Mouse (Mus musculus): ENCODE data around the gene Cnnm4. TPM values are rescaled to one million over a fixed set of nuclear protein-coding genes. Genes with fewer than 3 reads are reported as not detected.

Cnnm4 gene
- total and polyA plus RNA-seq, 2 experiments: 2.3 to 2.7 TPM

DNA sequence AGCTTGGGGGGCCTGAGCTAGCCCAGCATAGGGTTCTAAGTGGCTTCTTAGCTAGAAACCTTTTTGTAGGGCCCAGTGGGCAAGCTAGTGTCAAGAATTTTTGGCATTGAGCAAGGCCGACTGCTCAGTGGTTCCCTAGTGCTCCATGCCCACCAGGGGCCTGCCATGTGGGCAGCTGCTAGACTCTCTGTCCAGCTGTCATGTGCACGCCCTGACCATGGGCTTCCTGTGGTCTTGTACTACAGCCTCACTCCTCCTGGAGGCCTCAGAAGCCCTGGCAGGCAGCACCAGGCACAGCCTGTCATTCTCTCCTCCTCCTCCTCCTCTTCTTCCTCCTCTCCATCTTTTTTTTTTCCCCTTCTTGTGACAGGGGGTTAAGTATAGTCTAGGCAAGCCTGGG lies 25.9 kb downstream of the Cnnm4 start:
- Histone ChIP-seq H3K36me3 (ENCODE audit: control insufficient read depth, insufficient read depth, low read length) (no peaks in the 10 kb centered on the region), H3K4me3 (ENCODE audit: insufficient read depth, low read depth, low read length) (no peak overlapping the region), H3K79me2 (ENCODE audit: control insufficient read depth, insufficient read depth, low read length) (no peaks in the 10 kb centered on the region), H3K27me3 (ENCODE audit: control insufficient read depth, insufficient read depth, low read length) (no peaks in the 10 kb centered on the region), H3K27ac (replicated peaks; ENCODE audit: insufficient read depth, low read depth, low read length) (no peak overlapping the region), H3K9ac (ENCODE audit: low read depth, low read length) (no peak overlapping the region), H3K4me1 (ENCODE audit: control insufficient read depth, insufficient read depth, low read length) (no peaks in the 10 kb centered on the region)
- DNase-seq (ENCODE audit: extremely low read depth, low read depth, low spot score): no peak
- TF ChIP-seq CTCF (IDR thresholded peaks at IDR 0.05; ENCODE audit: low read depth, low read length): no peak
- no peak for TF ChIP-seq POLR2A (IDR thresholded peaks at IDR 0.05; ENCODE audit: extremely low read depth, insufficient read depth, low read length)
- WGBS: 79% methylated on average over 2 of the region's 2 CpGs

- H3K9ac ChIP-seq (ENCODE audit: low read depth, low read length): no peak overlapping the region
- no peaks in the 10 kb centered on the region for H3K36me3 ChIP-seq (ENCODE audit: control insufficient read depth, insufficient read depth, low read length)
- no peak overlapping the region for H3K27ac ChIP-seq (replicated peaks; ENCODE audit: insufficient read depth, low read depth, low read length)
- H3K4me3 ChIP-seq (ENCODE audit: insufficient read depth, low read depth, low read length): no peak overlapping the region
- H3K79me2 ChIP-seq (ENCODE audit: control insufficient read depth, insufficient read depth, low read length): no peaks in the 10 kb centered on the region
- no peaks in the 10 kb centered on the region for H3K27me3 ChIP-seq (ENCODE audit: control insufficient read depth, insufficient read depth, low read length)
- no peak for TF ChIP-seq POLR2A (IDR thresholded peaks at IDR 0.05; ENCODE audit: extremely low read depth, insufficient read depth, low read length)
- peak; percentile 92 for TF ChIP-seq CTCF (IDR thresholded peaks at IDR 0.05; ENCODE audit: low read depth, low read length)
- peak; percentile 62 for DNase-seq (ENCODE audit: extremely low read depth, low read depth, low spot score)
- H3K4me1 ChIP-seq (ENCODE audit: control insufficient read depth, insufficient read depth, low read length): no peaks in the 10 kb centered on the region
- WGBS: 14% methylated on average over 3 of the region's 3 CpGs
Measured at GRCm38 (mm10) chr1:36501261-36501660, 29.8 kb downstream of the Cnnm4 start.

- no peak for DNase-seq (ENCODE audit: extremely low read depth, low read depth, low spot score)
- TF ChIP-seq CTCF (IDR thresholded peaks at IDR 0.05; ENCODE audit: low read depth, low read length) (no peak), POLR2A (IDR thresholded peaks at IDR 0.05; ENCODE audit: extremely low read depth, insufficient read depth, low read length) (no peak)
- Histone ChIP-seq H3K27ac (replicated peaks; ENCODE audit: insufficient read depth, low read depth, low read length) (no peak overlapping the region), H3K9ac (ENCODE audit: low read depth, low read length) (no peak overlapping the region), H3K4me1 (ENCODE audit: control insufficient read depth, insufficient read depth, low read length) (peaks cover 5% of the 10 kb centered on the region), H3K36me3 (ENCODE audit: control insufficient read depth, insufficient read depth, low read length) (no peaks in the 10 kb centered on the region), H3K79me2 (ENCODE audit: control insufficient read depth, insufficient read depth, low read length) (peaks cover 2% of the 10 kb centered on the region; the same call in 1 of the 2 replicates), H3K4me3 (ENCODE audit: insufficient read depth, low read depth, low read length) (no peak overlapping the region), H3K27me3 (ENCODE audit: control insufficient read depth, insufficient read depth, low read length) (no peaks in the 10 kb centered on the region)
- 80% methylated on average over 5 of the region's 5 CpGs for WGBS
Measured at GRCm38 (mm10) chr1:36508238-36508637, 36.8 kb downstream of the Cnnm4 start.

GRCm38 (mm10) chr1:36511289-36512021 lies 40.0 kb downstream of the Cnnm4 start, which contains the start of gene Cnnm3:
Cnnm3 (plus strand) TSS chr1:36511867.
- Histone ChIP-seq H3K79me2 (ENCODE audit: control insufficient read depth, insufficient read depth, low read length) (peaks cover 8% of the 10 kb centered on the region; the same call in 1 of the 2 replicates), H3K27ac (replicated peaks; ENCODE audit: insufficient read depth, low read depth, low read length) (peak within 1 kb of the TSS; percentile 81), H3K4me1 (ENCODE audit: control insufficient read depth, insufficient read depth, low read length) (peaks cover 8% of the 10 kb centered on the region), H3K36me3 (ENCODE audit: control insufficient read depth, insufficient read depth, low read length) (no peaks in the 10 kb centered on the region), H3K27me3 (ENCODE audit: control insufficient read depth, insufficient read depth, low read length) (no peaks in the 10 kb centered on the region), H3K4me3 (ENCODE audit: insufficient read depth, low read depth, low read length) (peak within 1 kb of the TSS; percentile 90), H3K9ac (ENCODE audit: low read depth, low read length) (peak within 1 kb of the TSS; percentile 92)
- peak; percentile 83 for DNase-seq (ENCODE audit: extremely low read depth, low read depth, low spot score)
- TF ChIP-seq POLR2A (IDR thresholded peaks at IDR 0.05; ENCODE audit: extremely low read depth, insufficient read depth, low read length): peak; percentile 91
- peak; percentile 61 for TF ChIP-seq CTCF (IDR thresholded peaks at IDR 0.05; ENCODE audit: low read depth, low read length)
- 3% methylated on average over 51 of the region's 51 CpGs for WGBS

GRCm38 (mm10) chr1:36512089-36512965 lies 40.9 kb downstream of the Cnnm4 start:
- DNase-seq (ENCODE audit: extremely low read depth, low read depth, low spot score): no peak
- 12% methylated on average over 126 of the region's 126 CpGs for WGBS
- peaks cover 8% of the 10 kb centered on the region; the same call in 1 of the 2 replicates for H3K79me2 ChIP-seq (ENCODE audit: control insufficient read depth, insufficient read depth, low read length)
- H3K4me1 ChIP-seq (ENCODE audit: control insufficient read depth, insufficient read depth, low read length): peaks cover 8% of the 10 kb centered on the region
- no peaks in the 10 kb centered on the region for H3K36me3 ChIP-seq (ENCODE audit: control insufficient read depth, insufficient read depth, low read length)
- H3K27ac ChIP-seq (replicated peaks; ENCODE audit: insufficient read depth, low read depth, low read length): peak overlapping the region; percentile 81
- H3K4me3 ChIP-seq (ENCODE audit: insufficient read depth, low read depth, low read length): peak overlapping the region; percentile 90
- TF ChIP-seq CTCF (IDR thresholded peaks at IDR 0.05; ENCODE audit: low read depth, low read length) (peak; percentile 41), POLR2A (IDR thresholded peaks at IDR 0.05; ENCODE audit: extremely low read depth, insufficient read depth, low read length) (no peak)
- H3K9ac ChIP-seq (ENCODE audit: low read depth, low read length): peak overlapping the region; percentile 92
- no peaks in the 10 kb centered on the region for H3K27me3 ChIP-seq (ENCODE audit: control insufficient read depth, insufficient read depth, low read length)

Data from liver, adult 2 months (tissue).